Mouse (Mus musculus) bone marrow macrophage, adult 2 months (primary cell): ENCODE measurements around the gene Dlx5. TPM values are rescaled to one million over a fixed set of nuclear protein-coding genes. Genes with fewer than 3 reads are reported as not detected.

Experiments
- H3K27ac ChIP-seq: 2 replicates; pipeline ENCODE4 v1.5.1; 2012; ENCODE audit warnings: low read depth, low read length; ENCODE audit not compliant: insufficient read depth
- H3K4me1 ChIP-seq: 2 replicates; pipeline ENCODE4 v1.6.1; 2012; ENCODE audit warnings: low read length; ENCODE audit not compliant: control insufficient read depth, insufficient read depth
- H3K4me3 ChIP-seq: 2 replicates; pipeline ENCODE4 v1.5.1; 2012; ENCODE audit warnings: mild to moderate bottlenecking, low read length, moderate library complexity; ENCODE audit not compliant: insufficient read depth
- CTCF ChIP-seq: IDR thresholded peaks from 2 replicates; pipeline ENCODE4 v1.5.1; 2012; ENCODE audit warnings: low read depth, mild to moderate bottlenecking, low read length, moderate library complexity
- POLR2A ChIP-seq: IDR thresholded peaks from 2 replicates; pipeline ENCODE4 v1.6.1; 2012; ENCODE audit warnings: mild to moderate bottlenecking, low read depth, low read length, borderline replicate concordance
- polyA plus RNA-seq: library from polyadenylated mRNA; stranded (reverse); fragments of >200 nt; gene quantifications from 2 replicates; pipeline ENCODE4 v1.2.4, GENCODE M21; 2012; ENCODE audit not compliant: missing spikeins, insufficient read depth, insufficient read length

The Dlx5 gene
- polyA plus RNA-seq, 1 experiment: 0.42 TPM

- Histone ChIP-seq H3K4me3 (no peak overlapping the region), H3K4me1 (peaks cover 8% of the 10 kb centered on the region)
- TF ChIP-seq POLR2A (no peak), CTCF (no peak)
These were observed 4.3 kb upstream of the Dlx5 start for GRCm38 (mm10) chr6:6886225-6886624.

GRCm38 (mm10) chr6:6884897-6885296 lies 3.0 kb upstream of the Dlx5 start:
- TF ChIP-seq CTCF: peak; percentile 94
- no peak for TF ChIP-seq POLR2A
- H3K4me3 ChIP-seq: no peak overlapping the region
- no peak overlapping the region for H3K27ac ChIP-seq
- H3K4me1 ChIP-seq: peaks cover 8% of the 10 kb centered on the region

More at GRCm38 (mm10) chr6:6886225-6886624, 4.3 kb upstream of the Dlx5 start:
- no peak overlapping the region for H3K27ac ChIP-seq

GRCm38 (mm10) chr6:6882266-6882797 lies 447 bp upstream of the Dlx5 start:
- no peak for TF ChIP-seq POLR2A
- no peak for TF ChIP-seq CTCF
- Histone ChIP-seq H3K27ac (no peak overlapping the region), H3K4me1 (peaks cover 8% of the 10 kb centered on the region), H3K4me3 (no peak overlapping the region)

- H3K4me3 ChIP-seq: peak overlapping the region; percentile 38
- TF ChIP-seq POLR2A (no peak), CTCF (no peak)
- H3K27ac ChIP-seq: no peak overlapping the region
- peaks cover 8% of the 10 kb centered on the region for H3K4me1 ChIP-seq
These were observed 709 bp downstream of the Dlx5 start for GRCm38 (mm10) chr6:6881115-6881637.

DNA sequence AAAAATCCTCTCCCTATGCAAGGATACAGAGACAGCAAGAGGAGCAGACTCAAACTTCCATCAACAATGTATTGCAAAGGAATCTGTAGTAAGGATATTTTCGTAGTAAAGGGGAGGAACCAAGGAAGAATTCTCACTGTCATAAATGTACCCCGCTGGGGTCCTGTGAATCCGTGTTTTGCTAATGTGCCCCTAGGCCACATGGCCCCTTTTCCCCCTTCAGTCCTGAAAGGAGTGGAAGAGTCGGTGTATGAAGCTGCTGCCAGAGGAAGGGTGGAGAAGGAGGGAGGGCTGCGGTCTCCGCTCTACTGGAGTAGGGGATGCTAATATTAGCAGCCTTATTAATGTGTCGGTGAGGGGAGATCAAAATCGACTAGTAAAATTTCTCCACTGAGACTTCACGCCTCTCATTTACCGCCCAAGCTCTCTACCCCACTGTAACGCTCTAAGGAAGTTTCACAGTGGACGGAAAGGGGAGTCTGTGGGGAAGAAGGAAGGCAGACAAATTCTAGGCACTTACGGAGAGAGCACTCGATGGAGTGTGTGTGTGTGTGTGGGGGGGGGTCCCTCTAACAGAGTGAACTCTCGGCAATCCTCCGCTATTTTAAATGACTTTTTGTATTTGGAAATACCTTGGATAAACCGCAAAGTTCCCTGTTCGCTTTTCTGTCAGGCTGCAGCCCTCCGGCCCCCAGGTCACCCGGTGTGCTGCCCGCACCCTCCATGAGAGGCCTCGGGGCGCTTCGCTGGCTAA lies 1.3 kb downstream of the Dlx5 start:
- no peak for TF ChIP-seq POLR2A
- TF ChIP-seq CTCF: no peak
- H3K4me1 ChIP-seq: peaks cover 8% of the 10 kb centered on the region
- H3K27ac ChIP-seq: no peak overlapping the region
- H3K4me3 ChIP-seq: no peak overlapping the region

DNA sequence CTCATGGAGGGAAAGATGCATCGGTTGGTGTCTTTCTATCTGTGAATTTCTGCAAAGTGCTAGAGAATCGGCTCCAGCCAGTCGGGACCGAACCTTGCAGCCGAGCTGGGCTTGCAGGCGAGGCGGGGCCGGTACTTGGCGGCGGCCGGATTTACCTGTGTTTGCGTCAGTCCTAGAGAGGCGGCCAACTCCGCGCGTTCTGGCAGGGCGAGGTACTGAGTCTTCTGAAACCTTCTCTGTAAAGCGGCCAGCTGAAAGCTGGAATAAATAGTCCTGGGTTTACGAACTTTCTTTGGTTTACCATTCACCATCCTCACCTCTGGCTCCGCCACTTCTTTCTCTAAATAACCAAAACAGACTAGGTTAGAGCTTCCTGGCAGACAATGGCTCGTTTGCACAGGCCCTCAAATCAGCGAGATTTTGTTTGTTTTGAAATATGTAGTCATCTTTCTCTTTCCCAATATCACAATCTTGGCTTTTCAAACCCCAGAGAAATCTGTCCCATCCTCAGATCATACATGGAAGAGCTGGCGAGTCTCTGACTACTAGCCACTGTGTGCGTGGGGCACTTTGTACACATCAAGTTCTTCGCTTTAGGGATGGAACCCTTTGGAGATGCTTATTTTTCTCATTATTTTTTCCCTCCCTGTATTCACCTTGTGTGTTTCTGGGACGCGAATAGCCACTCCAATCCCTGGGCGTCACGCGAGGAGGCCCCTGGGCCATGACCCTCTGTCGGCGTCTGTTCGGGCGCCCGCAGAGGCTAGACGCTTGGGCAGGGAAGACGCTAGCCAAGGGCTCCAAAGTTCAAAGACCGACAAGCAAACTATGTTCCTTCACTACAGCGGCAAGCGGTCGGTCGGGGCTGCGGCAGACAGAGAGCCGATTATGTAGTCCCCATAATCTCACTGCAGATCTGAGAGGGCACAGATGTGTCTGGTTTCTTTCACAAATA lies 2.2 kb downstream of the Dlx5 start:
- peaks cover 8% of the 10 kb centered on the region for H3K4me1 ChIP-seq
- no peak overlapping the region for H3K4me3 ChIP-seq
- TF ChIP-seq POLR2A (no peak), CTCF (no peak)
- H3K27ac ChIP-seq: no peak overlapping the region

DNA sequence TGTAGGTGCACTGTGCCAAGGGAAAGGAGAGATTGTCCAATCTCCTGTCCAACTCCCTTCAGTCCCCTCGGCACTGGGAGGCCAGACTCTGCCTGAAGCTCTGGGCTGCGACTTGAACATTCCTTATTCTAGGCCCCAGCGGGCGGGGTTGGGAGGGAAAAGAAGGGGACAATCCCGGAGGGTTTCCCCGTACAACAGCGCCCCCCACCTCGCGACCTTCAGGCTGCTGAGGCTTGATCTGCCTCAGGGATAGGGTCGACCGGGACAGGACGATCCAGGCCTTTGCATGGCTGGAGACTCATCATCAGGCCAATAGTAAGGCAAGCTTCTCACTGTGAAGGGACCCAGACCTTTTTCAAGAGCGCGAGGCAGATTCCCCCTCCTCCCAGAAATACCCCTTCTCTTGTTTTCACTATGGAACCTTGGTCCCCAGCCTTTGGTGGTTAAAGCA lies 3.0 kb downstream of the Dlx5 start:
- Histone ChIP-seq H3K4me1 (peaks cover 7% of the 10 kb centered on the region), H3K27ac (no peak overlapping the region), H3K4me3 (no peak overlapping the region)
- TF ChIP-seq CTCF: no peak
- no peak for TF ChIP-seq POLR2A

GRCm38 (mm10) chr6:6877981-6878840 lies 3.7 kb downstream of the Dlx5 start:
- Histone ChIP-seq H3K4me3 (no peak overlapping the region), H3K27ac (no peak overlapping the region), H3K4me1 (peaks cover 3% of the 10 kb centered on the region; the same call in 1 of the 2 replicates)
- TF ChIP-seq CTCF: no peak
- TF ChIP-seq POLR2A: no peak

- TF ChIP-seq CTCF (no peak), POLR2A (no peak)
- no peak overlapping the region for H3K4me3 ChIP-seq
These were observed 4.5 kb downstream of the Dlx5 start for GRCm38 (mm10) chr6:6877346-6877910.

More at GRCm38 (mm10) chr6:6877346-6877910, 4.5 kb downstream of the Dlx5 start:
- Histone ChIP-seq H3K4me1 (no peaks in the 10 kb centered on the region), H3K27ac (no peak overlapping the region)
